Mouse (Mus musculus) cerebellum, postnatal 36 days (tissue): ENCODE results near the gene Dmkn.
A peak's percentile ranks its signal among the peaks of the same experiment; 100 is the strongest.
"Not testable (repeated sequence)": the region's sequence is repeated elsewhere in the genome, so short reads cannot be mapped to it uniquely, and the experiment has no call there.

Experiments
- DNase-seq, 2 experiments: peaks; one replicate each; pipeline ENCODE4 v3.0.0; 2021 to 2022; ENCODE audit warnings: mixed read lengths in 2 of 2

Dmkn gene

GRCm38 (mm10) chr7:30763456-30763855 is at the start of gene Dmkn:
Gene Dmkn, plus strand, starts transcription at chr7:30763756.
- DNase-seq: no peak

GRCm38 (mm10) chr7:30717006-30717715 is 46.4 kb upstream of the Dmkn start:
- peak in 1 of 2 experiments; percentile 9 for DNase-seq

- no peak for DNase-seq
These were observed 45.9 kb upstream of the Dmkn start for GRCm38 (mm10) chr7:30717716-30718046.

DNA sequence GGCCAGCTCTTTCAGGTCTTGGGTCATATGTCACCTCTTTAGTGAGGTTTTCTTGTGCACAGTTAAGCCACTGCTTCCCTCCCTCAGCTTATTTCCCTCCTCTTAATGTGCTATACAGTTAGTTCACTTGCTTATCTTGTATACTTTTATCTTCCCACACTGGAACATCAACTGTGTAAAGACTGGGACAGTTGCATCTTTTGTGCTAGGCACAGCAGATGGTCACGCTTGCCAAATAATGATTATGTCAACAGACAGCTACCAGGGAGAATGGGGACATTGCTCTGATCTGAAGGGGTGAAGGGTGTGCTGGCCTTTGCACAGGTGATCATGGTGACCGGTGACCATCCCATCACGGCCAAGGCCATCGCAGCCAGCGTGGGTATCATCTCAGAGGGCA is 43.9 kb upstream of the Dmkn start:
- DNase-seq: no peak

- peak; percentile 29 to 42 for DNase-seq
These were observed 42.3 kb upstream of the Dmkn start for GRCm38 (mm10) chr7:30721286-30721685.

- DNase-seq: no peak
These were observed 40.1 kb upstream of the Dmkn start for GRCm38 (mm10) chr7:30723274-30723953.

DNA sequence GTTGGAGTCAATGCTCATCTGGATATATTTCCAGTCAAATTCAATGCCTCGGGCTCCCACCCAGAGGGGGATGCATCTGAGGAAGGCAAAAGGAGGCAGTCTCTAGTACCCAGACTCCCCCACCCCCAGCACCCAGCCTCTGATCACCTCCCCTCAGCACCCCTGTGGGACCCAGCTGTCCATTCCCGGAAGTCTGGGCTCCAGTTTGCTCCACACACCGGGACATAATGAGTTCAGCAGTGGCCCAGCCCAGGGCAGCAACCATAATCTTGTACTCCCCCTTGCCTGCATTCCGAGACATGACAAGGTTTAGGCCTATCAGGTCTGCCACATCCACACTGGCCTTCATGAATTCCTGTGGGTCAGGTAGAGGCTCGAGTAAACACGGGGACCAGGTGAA is 35.3 kb upstream of the Dmkn start:
- DNase-seq: no peak

DNA sequence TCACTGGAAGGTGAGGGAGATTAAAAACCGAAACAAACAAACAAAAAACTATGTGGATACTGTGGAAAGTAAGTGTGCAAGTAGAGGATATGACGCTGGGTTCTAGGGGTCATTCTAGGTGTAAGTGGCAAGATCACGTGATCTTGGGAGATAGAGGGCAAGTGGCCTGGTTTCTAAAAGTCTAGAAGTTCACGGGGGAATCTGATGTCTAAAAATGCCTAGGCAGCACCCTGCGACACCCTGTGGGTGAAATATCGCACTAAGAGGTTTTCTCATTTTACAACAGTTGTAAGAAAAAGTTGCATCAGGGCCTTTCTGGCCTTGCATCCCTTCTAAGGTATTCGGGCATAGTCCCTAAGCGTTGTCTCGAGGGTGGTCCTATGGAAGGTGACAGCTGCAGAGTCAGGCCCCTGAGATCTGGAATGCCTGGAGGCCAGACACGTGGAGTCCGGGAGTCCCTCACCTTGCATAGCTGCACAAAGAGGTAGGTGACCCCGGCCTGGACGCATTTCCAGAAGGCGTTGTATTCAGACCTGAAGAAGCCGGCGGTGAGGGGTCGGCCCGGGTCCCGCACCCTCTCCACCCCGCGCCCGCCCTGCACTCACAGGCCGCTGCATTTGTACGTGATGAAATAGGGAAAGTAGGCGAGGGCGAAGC is 34.7 kb upstream of the Dmkn start:
- no peak for DNase-seq

- DNase-seq: peak; percentile 96 to 97
These were observed 34.0 kb upstream of the Dmkn start, which contains the start of gene Tmem147 for GRCm38 (mm10) chr7:30729396-30730063. Gene Tmem147, minus strand, starts transcription at chr7:30729540.

DNA sequence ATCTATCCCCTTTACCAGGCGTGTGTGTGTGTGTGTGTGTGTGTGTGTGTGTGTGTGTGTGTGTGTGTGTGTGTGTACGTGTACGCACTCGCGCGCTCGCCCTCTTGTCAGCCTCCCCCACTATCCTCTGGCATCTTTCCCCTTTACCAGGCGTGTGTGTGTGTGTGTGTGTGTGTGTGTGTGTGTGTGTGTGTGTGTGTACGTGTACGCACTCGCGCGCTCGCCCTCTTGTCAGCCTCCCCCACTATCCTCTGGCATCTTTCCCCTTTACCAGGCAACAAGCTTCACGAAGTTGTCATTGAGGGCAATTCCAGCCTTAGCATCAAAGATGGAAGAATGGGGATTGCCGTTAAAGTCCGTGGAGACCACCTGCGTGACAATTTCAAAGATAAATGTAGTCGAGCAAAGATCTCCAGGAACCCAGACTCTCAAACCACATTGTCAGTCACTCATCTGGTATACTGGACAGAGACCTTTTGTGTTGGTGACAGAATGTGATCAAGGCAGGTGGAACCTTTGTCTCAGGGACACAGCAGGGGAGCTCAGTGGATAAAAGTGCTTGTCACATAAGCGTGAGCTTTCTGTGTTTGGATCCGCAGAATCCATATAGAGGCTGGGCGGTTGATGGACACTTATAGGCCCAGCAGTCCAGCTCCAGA is 33.4 kb upstream of the Dmkn start:
- peak in 1 of 2 experiments; percentile 27 for DNase-seq

- DNase-seq: no peak
These were observed 27.3 kb upstream of the Dmkn start for GRCm38 (mm10) chr7:30736211-30736610.

DNA sequence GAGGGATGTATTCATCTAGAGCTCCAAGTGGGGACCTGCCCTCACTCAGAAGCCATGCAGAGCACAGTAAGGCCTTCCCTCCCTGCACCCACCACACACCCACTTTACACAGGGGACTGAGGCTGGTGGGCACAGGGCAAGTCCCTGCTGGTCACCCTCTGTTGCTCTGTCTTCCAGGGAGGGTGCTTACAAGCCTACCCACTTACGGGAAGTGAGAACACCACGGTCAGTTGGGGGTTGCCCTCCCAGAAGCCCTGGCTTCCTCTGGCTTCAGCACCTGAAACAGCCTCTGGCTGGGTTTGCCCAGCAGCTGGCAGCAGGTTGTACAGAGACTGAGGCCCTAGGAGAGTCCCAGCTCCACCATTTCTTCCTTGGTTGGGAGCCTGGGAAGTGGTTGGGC is 21.0 kb upstream of the Dmkn start:
- DNase-seq: not testable (repeated sequence)

- DNase-seq: not testable (repeated sequence)
These were observed 19.9 kb upstream of the Dmkn start, which contains the start of gene Gapdhs for GRCm38 (mm10) chr7:30743617-30744016. Gene Gapdhs, minus strand, starts transcription at chr7:30743681.

GRCm38 (mm10) chr7:30744022-30744598 is 19.4 kb upstream of the Dmkn start:
- DNase-seq: no peak

GRCm38 (mm10) chr7:30747525-30748204 is 15.9 kb upstream of the Dmkn start:
- DNase-seq: no peak

GRCm38 (mm10) chr7:30749824-30750606 is 13.5 kb upstream of the Dmkn start:
- DNase-seq: no peak

- no peak for DNase-seq
These were observed 12.4 kb upstream of the Dmkn start, which contains the start of gene Sbsn for GRCm38 (mm10) chr7:30751086-30751669. Gene Sbsn, plus strand, starts transcription at chr7:30751471.

DNA sequence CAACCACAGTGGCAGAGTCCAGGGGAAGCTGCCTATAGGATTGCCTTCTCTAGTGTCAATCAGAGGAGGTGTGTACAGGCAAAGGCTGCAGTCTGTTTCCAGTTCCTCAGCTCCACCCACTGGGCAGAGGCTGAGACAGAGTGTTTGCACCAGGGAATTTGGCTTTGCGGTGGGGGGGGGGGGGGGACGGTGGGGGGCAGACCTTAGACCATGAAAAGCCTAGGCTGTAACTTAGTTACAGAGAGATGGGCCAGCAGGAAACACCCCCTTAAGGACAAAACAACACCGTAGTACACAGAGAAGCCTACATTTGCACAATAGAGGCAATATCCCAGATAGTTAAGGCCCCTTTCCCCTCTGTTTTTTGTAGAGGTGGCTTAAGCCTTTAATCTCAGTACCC is 6.6 kb upstream of the Dmkn start:
- no peak for DNase-seq

GRCm38 (mm10) chr7:30758853-30759252 is 4.7 kb upstream of the Dmkn start:
- DNase-seq: no peak

- no peak for DNase-seq
These were observed 1.7 kb upstream of the Dmkn start for GRCm38 (mm10) chr7:30761769-30762352.
